Mouse (Mus musculus) testis, adult 2 months (tissue): ENCODE measurements around the gene Pxk.

Source experiments
- CTCF ChIP-seq: fragments of 200-500 bp; IDR thresholded peaks from 2 replicates; pipeline ENCODE4 v1.5.1; 2012; ENCODE audit warnings: low read depth, mild to moderate bottlenecking, inconsistent platforms, low read length, moderate library complexity; ENCODE audit not compliant: control insufficient read depth, insufficient read depth, insufficient replicate concordance
- POLR2A ChIP-seq: fragments of 200-500 bp; IDR thresholded peaks from 2 replicates; pipeline ENCODE4 v1.6.1; 2012; ENCODE audit warnings: low read depth, mild to moderate bottlenecking, inconsistent platforms, low read length, moderate library complexity; ENCODE audit not compliant: control insufficient read depth

GRCm38 (mm10) chr14:8114306-8114705 is 16.3 kb downstream of the Pxk start:
- TF ChIP-seq CTCF, result no peak
- TF ChIP-seq POLR2A, result no peak
